Mouse (Mus musculus) heart, postnatal 0 days (tissue): ENCODE measurements at regions not wholly inside any gene's neighbourhood (a gene's known extent, or its start where the extent isn't known, plus 50 kb on each side); places are given as distances from the start of the nearest gene placed in this dataset.

Experiments
- ATAC-seq: fragments of 200-750 bp; cut with Nextera tagmentation; 2 replicates; pipeline ENCODE4 v1.8.0; 2017; ENCODE audit warnings: low read depth, moderate number of reproducible peaks, moderate library complexity; ENCODE audit not compliant: insufficient read depth
- DNase-seq: peaks from one replicate; pipeline ENCODE4 v3.0.0-alpha.2; 2016; ENCODE audit warnings: low spot score
- H3K27ac ChIP-seq: fragments of 300-500 bp; sonication (generic); 2 replicates; pipeline ENCODE4 v1.5.1; 2014; ENCODE audit warnings: low read depth, mild to moderate bottlenecking
- H3K27me3 ChIP-seq: fragments of 300-500 bp; sonication (generic); 2 replicates; pipeline ENCODE4 v1.6.1; 2014; ENCODE audit warnings: low read length, mixed read lengths; ENCODE audit not compliant: control insufficient read depth, insufficient read depth
- H3K36me3 ChIP-seq: fragments of 300-500 bp; sonication (generic); replicated peaks from 2 replicates; pipeline ENCODE4 v1.6.1; 2014; ENCODE audit warnings: low read length, mixed read lengths; ENCODE audit not compliant: control insufficient read depth, insufficient read depth
- H3K4me1 ChIP-seq: fragments of 300-500 bp; sonication (generic); 2 replicates; pipeline ENCODE4 v1.6.1; 2014; ENCODE audit warnings: antibody characterized with exemption; ENCODE audit not compliant: control insufficient read depth, insufficient read depth
- H3K4me2 ChIP-seq: fragments of 300-500 bp; sonication (generic); 2 replicates; pipeline ENCODE4 v1.6.1; 2014; ENCODE audit warnings: low read depth, mild to moderate bottlenecking, low read length, moderate library complexity
- H3K4me3 ChIP-seq: fragments of 300-500 bp; sonication (generic); 2 replicates; pipeline ENCODE4 v1.5.1; 2014; ENCODE audit warnings: low read depth, low read length
- H3K9ac ChIP-seq: fragments of 300-500 bp; sonication (generic); replicated peaks from 2 replicates; pipeline ENCODE4 v1.6.1; 2014; ENCODE audit warnings: low read depth, low read length, mixed read lengths
- H3K9me3 ChIP-seq: fragments of 300-500 bp; sonication (generic); replicated peaks from 2 replicates; pipeline ENCODE4 v1.6.1; 2016; ENCODE audit warnings: low read length; ENCODE audit not compliant: control insufficient read depth
- CTCF ChIP-seq: IDR thresholded peaks from 2 replicates; pipeline ENCODE4 v1.5.1; 2016; ENCODE audit warnings: antibody characterized with exemption, control low read depth, low read depth
- EP300 ChIP-seq: IDR thresholded peaks from 2 replicates; pipeline ENCODE4 v1.6.1; 2016; ENCODE audit warnings: antibody characterized with exemption, low read depth
- WGBS: fragments of 180-500 bp; shearing (Covaris S2); extraction: QIAGEN DNeasy Blood & Tissue Kit; methylation state at CpG from one replicate; pipeline ENCODE4 v1.1.7; 2014; 5-methylcytosine and 5-hydroxymethylcytosine counted together

- TF ChIP-seq EP300 (no peak), CTCF (no peak)
- H3K27me3 ChIP-seq, result no peaks in the 10 kb centered on the region
- no peak overlapping the region for H3K9ac ChIP-seq
- no peaks in the 10 kb centered on the region for H3K9me3 ChIP-seq
- H3K4me2 ChIP-seq, result no peak overlapping the region
- WGBS, result 79% methylated on average over 5 of the region's 5 CpGs
- no peaks in the 10 kb centered on the region for H3K4me1 ChIP-seq
- no peaks in the 10 kb centered on the region for H3K36me3 ChIP-seq
- no peak overlapping the region for H3K4me3 ChIP-seq
- DNase-seq, result no peak
- H3K27ac ChIP-seq, result no peak overlapping the region
- ATAC-seq, result no peak
Observed at GRCm38 (mm10) chr11:85966207-85966606, 80.0 kb downstream of the Tbx4 start.

GRCm38 (mm10) chr11:85970287-85970686, 84.1 kb downstream of the Tbx4 start:
- ATAC-seq (no peak), DNase-seq (peak; percentile 31)
- 43% methylated on average over 2 of the region's 2 CpGs for WGBS
- Histone ChIP-seq H3K4me1 (no peaks in the 10 kb centered on the region), H3K9ac (no peak overlapping the region), H3K27me3 (no peaks in the 10 kb centered on the region), H3K4me3 (no peak overlapping the region), H3K27ac (no peak overlapping the region), H3K36me3 (no peaks in the 10 kb centered on the region), H3K4me2 (no peak overlapping the region), H3K9me3 (no peaks in the 10 kb centered on the region)
- no peak for TF ChIP-seq CTCF
- no peak for TF ChIP-seq EP300

DNA sequence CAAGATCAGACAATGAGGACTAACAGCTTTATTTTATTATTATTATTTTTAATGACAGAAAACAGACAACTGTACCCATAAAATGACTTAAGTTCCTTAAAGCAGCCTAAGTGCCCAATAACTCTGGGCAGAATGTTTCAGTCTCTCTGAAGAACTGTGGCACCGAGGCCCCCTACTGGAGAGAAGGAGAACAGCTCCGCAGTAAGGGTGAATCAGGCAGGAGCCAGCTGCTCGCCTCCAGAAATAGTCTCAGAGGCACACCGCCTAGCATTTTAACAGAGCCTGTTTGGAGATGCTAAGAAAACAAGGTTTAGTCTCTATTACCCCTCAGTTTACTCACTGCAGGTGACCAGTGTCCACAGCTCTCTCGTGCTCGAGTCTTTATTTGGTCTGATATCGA, 86.2 kb downstream of the Tbx4 start:
- Histone ChIP-seq H3K27me3 (no peaks in the 10 kb centered on the region), H3K4me1 (no peaks in the 10 kb centered on the region), H3K9ac (no peak overlapping the region), H3K27ac (no peak overlapping the region), H3K36me3 (no peaks in the 10 kb centered on the region), H3K4me3 (no peak overlapping the region), H3K9me3 (no peaks in the 10 kb centered on the region), H3K4me2 (no peak overlapping the region)
- ATAC-seq (peak; percentile 41; the same call in 1 of the 2 replicates), DNase-seq (peak; percentile 70)
- WGBS, result 20% methylated on average over 7 of the region's 7 CpGs
- TF ChIP-seq EP300 (no peak), CTCF (peak; percentile 92)

DNA sequence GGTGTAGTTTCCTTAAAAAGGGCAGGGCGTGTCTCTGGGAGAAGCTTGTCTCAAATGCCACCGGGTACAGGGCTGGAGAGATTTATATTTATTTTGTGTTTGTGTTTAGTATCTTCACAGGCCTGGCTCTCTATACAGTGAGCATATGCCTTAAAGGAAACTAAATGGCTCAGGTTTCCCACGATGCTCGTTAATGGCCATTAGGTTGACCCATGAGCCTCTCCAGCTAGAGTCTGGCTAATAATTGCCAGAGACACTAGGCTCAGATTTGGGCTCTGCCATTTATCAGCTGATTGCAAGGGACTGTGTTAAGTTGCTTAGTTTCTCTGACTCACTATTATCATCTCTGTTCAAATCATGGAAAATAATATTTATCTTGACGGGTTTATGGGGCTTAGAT, 87.5 kb downstream of the Tbx4 start:
- DNase-seq (no peak), ATAC-seq (no peak)
- Histone ChIP-seq H3K4me3 (no peak overlapping the region), H3K27ac (no peak overlapping the region), H3K36me3 (no peaks in the 10 kb centered on the region), H3K4me2 (no peak overlapping the region), H3K9ac (no peak overlapping the region), H3K4me1 (no peaks in the 10 kb centered on the region), H3K27me3 (no peaks in the 10 kb centered on the region), H3K9me3 (no peaks in the 10 kb centered on the region)
- 70% methylated on average over 5 of the region's 5 CpGs for WGBS
- no peak for TF ChIP-seq CTCF
- no peak for TF ChIP-seq EP300

GRCm38 (mm10) chr11:85976693-85977434, 90.6 kb downstream of the Tbx4 start:
- Histone ChIP-seq H3K9ac (no peak overlapping the region), H3K4me3 (no peak overlapping the region), H3K36me3 (no peaks in the 10 kb centered on the region), H3K4me2 (no peak overlapping the region), H3K27ac (no peak overlapping the region), H3K27me3 (no peaks in the 10 kb centered on the region), H3K9me3 (no peaks in the 10 kb centered on the region), H3K4me1 (no peaks in the 10 kb centered on the region)
- TF ChIP-seq EP300 (no peak), CTCF (no peak)
- DNase-seq, result no peak
- WGBS, result 82% methylated on average over 18 of the region's 18 CpGs
- ATAC-seq, result no peak

GRCm38 (mm10) chr11:85980388-85980787, 94.2 kb downstream of the Tbx4 start:
- TF ChIP-seq CTCF (no peak), EP300 (no peak)
- no peak overlapping the region for H3K9ac ChIP-seq
- H3K27ac ChIP-seq, result no peak overlapping the region
- no peaks in the 10 kb centered on the region for H3K4me1 ChIP-seq
- ATAC-seq (no peak), DNase-seq (no peak)
- 74% methylated on average over 11 of the region's 11 CpGs for WGBS
- no peaks in the 10 kb centered on the region for H3K9me3 ChIP-seq
- no peaks in the 10 kb centered on the region for H3K36me3 ChIP-seq
- H3K27me3 ChIP-seq, result no peaks in the 10 kb centered on the region
- no peak overlapping the region for H3K4me3 ChIP-seq
- no peak overlapping the region for H3K4me2 ChIP-seq
